Mouse (Mus musculus) layer of hippocampus, postnatal 25 days (tissue): ENCODE data around the gene Ppp2ca. TPM values are rescaled to one million over a fixed set of nuclear protein-coding genes. Genes with fewer than 3 reads are reported as not detected.

Experiments used
- DNase-seq, 2 experiments: peaks; one replicate each; pipeline ENCODE4 v3.0.0; 2022; ENCODE audit warnings: mixed read lengths in 2 of 2, low spot score in 1 of 2; ENCODE audit errors: extremely low spot score in 1 of 2
- total RNA-seq, 2 experiments: library from RNA; stranded (reverse); gene quantifications; 2 replicates each; pipeline ENCODE4 v1.2.3; 2021

Ppp2ca gene
- total RNA-seq = 100 to 1,000 TPM; 115 to 119 TPM

DNA sequence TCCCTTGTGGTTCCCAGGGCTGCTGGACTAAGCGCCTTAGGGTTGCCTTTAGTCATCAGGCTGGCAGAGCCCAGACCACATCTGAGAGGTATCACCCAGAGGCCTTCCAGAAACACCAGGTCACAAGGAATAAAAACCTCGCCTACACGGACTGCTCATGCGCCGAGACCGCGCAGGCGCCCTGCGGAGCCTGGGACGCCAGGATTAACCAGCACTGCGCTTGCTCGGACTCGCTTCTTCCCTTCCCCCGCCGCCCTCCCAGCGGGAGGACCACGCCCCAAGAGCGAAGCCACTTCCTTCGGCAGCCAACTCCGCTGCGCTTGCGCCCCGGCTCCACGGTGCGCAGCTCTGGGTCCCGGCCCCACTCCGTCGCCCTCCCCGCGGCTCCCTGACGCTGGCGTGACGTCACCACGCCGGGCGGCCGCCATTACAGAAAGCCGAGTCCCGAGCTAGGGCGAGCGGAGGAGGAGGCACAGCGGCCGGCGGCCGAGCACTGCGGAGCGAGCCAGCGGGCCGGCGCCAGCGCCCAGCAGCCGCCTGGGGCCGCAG is at the start of gene Ppp2ca:
TSS of gene Ppp2ca (plus strand) at position 284 of the 549 bp plus-strand sequence.
- DNase-seq = peak; percentile 89 to 97

- DNase-seq = no peak
Measured at GRCm38 (mm10) chr11:52053371-52053770, 45.1 kb upstream of the Ppp2ca start.

DNA sequence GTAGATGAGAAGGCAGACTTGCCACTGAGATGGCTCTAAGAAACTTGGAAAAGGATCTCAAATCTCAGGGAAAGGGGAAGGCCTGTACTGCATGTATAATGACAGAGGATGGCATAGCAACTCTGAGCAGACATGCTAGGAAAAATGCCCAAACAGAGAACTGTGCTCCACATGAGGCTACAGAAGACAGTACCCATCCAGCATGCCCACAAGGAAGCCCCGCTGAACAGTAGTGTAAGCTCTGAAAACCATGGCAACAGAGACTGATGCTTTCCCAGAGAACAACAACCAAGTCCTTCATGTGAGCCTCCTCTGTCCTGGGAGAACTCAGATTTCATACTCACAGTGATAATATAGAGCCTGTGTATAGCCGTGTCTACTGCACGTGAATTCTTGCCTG is 43.8 kb upstream of the Ppp2ca start:
- DNase-seq = no peak

DNA sequence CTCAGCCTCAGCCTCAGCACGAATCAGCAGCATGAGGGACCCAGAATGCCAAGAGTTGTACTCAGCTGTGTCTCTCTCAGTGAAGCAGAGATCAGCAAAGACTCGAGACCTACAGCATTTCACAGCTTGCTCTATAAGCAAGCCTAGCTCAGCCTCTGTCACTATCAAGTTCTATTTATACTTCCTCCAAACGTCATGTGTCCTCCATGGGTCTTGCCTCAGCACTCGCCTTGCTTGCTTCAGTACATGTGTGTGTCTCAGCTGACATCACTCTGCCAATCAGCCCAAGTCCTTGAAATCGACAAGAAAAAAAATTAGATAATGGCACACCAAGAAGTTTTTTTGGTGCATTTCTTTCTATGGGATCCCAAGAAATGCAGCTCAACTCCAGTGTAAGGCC is 42.3 kb upstream of the Ppp2ca start:
- DNase-seq = no peak

DNA sequence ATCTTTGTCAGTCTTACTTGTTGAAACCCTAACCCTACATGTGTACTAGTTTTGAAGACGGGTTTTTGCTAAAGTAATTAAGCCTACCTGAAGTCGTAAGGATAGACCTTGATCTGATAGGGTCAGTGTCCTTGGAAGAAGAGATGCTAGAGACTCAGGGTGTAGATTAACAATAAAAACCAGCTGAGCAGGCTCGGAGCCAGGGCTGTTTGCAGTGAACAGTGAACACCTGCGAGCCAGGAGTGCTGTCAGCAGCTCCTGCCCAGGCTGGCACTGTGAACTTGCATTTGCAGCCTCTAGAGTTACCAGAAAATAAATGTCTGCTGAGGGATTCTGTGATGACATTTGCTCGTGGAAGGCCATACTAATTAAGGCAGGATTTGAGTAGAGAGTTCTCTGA is 39.5 kb upstream of the Ppp2ca start:
- DNase-seq = no peak

- DNase-seq = no peak
Measured at GRCm38 (mm10) chr11:52060315-52060714, 38.2 kb upstream of the Ppp2ca start.

DNA sequence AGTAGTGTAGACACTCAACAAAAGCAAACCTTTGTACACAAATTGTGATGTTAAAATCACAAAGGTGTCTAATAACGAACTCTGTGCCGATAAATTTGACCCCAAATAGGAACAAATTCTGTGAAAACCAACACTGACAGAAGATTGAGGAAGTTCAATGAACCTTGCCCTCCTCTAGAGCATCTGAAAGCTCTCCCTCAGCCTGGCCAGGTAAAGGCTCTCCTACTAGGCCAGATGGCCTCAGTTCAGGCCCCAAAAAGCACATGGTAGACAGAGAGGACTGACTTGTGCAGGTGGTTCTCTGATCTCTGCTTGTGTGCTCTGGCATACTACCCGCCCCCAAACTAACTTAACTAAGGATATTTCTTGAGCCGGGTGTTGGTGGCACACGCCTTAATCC is 36.1 kb upstream of the Ppp2ca start:
- DNase-seq = no peak

DNA sequence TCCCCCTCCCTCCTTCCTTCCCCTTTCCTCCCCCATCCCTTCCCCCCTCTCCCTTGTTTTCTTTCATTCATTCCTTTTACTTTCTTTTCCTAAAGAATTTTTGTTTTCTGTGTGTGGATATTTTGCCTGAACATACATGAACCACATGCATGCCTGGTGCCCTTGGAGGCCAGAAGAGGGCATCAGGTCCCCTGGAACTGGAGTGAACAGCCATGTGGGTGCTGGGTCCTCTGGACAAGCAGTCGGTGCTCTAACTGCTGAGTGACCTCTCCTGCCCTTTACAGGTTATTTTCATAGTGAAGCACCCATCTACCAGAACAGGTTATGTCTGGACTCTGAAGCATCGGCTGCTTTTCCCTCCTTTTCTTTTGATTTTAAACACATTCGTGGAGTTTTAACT is 34.1 kb upstream of the Ppp2ca start:
- no peak for DNase-seq

DNA sequence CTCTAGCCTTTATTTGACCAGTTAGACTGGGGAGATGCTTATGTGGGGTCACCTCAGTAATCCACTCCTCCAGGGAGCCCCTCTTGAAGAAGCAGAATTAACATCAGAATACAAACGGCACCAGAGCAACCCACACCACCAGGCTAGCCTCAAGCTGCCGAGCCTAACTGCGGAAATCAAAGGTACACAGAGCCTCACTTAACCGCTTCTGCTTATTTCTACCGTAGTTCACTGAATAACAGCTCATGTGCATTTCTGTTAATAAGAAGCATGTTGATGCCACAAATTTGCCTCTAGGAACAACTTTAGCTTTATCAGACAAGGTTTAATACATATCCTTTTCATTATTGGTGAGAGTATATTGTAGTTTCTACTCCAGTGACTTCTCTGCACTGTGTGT is 32.6 kb upstream of the Ppp2ca start:
- no peak for DNase-seq

- DNase-seq = no peak
Measured at GRCm38 (mm10) chr11:52071768-52072167, 26.7 kb upstream of the Ppp2ca start.

DNA sequence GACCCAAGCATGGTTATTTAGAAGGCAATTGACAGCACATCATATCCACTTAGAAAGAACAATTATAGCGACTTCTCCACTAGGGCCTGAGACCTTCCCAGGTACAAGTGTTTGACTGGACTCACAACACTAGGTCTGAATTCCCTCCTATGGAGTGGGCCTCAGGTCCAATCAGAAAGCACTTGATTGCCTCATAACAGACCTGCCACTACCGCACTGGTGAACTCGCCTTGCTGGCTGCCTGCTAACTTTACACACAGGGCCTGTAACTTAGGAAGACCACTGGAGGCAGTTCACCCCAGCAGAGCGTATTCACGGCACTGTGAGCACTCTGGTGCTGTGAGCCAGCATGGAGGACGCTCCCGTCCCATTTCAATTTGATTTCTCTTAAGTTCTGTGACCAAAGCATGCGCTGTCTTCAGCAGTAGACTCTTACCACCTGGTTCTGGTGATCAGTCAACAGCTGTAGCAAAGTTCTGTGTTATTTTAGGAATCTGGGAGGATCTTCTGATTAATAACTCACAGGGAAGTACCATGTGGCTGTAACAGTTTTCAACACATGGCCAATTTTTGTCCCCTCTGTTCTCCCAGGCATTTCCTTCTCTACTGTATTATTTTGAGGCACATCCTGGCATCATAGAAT is 24.8 kb upstream of the Ppp2ca start:
- no peak for DNase-seq

DNA sequence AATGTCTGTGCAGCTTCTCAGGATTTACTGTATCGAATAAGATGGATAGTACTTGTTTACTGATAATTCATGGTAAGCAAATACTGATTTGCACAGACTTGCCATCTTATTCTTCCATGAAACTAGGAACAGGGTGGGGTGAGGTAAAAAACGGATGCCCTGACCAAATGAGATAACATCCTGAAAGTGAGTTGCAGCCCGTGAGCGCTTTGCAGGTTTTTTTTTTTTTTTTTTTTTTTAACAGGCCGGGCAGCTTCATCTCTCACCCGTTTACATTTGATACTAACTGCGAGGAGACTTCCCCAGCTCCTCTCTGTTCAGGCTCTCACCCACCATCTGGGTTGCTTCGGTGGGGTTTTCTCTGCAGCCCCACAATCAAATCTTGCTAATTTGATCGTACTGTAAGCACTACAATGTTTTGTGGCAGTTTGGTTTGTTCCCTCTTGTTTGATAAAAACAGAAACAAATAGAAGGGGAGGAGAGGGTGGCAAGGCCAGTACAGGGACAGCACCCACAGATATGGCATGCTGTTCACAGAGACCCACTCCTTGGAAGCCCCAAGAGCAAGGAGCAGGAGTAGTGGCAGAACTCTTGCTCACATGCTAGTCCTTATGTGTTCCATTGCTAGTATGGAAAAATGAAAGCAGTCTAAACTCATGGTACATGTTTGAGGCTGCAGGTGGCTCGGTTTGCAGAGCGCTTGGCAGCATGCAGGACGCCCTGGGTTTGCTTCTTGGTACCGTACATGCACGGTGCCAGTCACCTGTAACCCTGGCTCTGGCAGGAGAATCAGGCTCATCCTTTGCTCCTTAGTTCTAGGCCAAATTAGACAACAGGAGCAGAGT is 23.6 kb upstream of the Ppp2ca start:
- DNase-seq = no peak

GRCm38 (mm10) chr11:52075794-52076633 is 22.5 kb upstream of the Ppp2ca start:
- DNase-seq = no peak

GRCm38 (mm10) chr11:52076742-52077352 is 21.6 kb upstream of the Ppp2ca start:
- no peak for DNase-seq

DNA sequence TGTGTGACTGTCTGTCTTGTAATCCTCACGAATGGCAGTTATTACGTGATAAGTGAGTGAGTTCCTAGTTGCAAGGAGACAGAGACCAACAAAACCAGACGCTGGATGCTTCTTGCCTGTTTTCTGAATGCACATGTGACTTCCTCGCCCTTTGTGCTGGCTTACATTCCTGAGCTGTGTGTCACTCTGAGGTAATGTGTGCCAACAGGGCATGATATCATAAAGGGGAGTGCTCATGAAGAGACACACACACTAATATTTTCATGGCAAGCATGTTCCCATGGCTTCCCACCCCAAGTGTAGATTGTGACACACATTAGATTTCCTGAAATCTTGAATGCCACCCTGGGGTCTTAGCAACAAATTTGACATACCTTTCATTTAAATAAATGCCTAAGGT is 20.5 kb upstream of the Ppp2ca start:
- no peak for DNase-seq

- no peak for DNase-seq
Measured at GRCm38 (mm10) chr11:52079978-52080377, 18.5 kb upstream of the Ppp2ca start.

GRCm38 (mm10) chr11:52080656-52081055 is 17.8 kb upstream of the Ppp2ca start:
- DNase-seq = no peak

GRCm38 (mm10) chr11:52085857-52086203 is 12.7 kb upstream of the Ppp2ca start:
- peak in 1 of 2 experiments; percentile 9 for DNase-seq

DNA sequence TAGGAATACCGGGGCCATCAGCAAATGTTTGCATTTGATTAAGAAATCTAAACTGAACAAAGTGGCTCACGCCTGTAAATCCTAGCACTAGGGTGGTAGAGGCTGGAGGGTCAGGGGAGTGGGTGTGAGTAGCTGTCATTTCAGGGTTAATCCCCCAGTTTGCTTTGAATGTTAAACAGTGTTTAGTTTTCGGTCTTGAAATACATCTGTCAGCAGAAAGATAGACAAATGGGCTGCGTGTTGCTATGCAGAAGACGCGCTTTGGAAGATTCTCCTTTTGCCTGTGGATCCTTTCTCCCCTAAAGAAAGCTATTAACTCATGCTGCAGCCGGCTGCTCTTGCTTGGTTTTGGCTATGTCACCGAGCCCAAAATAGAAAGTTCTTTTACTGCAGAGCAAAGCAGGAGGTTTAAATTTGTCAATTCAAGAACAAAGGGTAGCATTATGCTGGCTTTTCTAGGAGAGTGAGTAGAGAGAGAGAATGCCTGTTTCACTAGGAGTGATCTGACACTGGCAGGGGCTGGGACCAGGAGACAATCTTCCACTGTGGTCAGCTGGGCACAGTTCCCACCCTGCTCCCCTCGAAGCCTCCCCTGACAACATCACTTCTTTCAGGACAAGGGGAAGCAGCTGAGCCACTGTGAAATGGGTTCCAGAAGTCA is 12.1 kb upstream of the Ppp2ca start:
- DNase-seq = peak; percentile 16 to 39

DNA sequence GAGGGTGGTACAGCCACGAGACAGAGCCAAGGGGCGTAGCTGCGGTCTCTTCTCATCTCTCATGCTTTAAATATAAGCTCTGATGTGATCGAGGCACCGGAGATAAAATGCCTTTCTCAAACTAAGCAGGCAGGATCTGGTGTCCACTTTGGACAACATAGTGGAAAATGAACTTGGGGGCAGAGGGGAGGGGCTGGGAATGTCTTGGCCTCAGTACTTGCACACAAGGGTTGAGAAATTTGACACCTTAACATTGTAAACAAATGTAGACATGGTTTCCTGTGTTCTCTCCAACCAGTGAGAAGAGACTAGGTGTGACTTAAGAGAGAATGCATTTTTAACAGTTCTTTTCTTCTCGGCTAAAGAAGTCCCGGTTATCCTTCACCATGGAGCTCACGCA is 9.2 kb upstream of the Ppp2ca start:
- no peak for DNase-seq
